Mouse (Mus musculus) 3T3-L1 (cell line): ENCODE data around the gene Mettl16.
A peak's percentile ranks its signal among the peaks of the same experiment; 100 is the strongest.

Source experiments
- DNase-seq: peaks from one replicate; pipeline ENCODE4 v3.0.0-alpha.2; 2015; ENCODE audit warnings: low read depth, low spot score

Mettl16 gene

DNA sequence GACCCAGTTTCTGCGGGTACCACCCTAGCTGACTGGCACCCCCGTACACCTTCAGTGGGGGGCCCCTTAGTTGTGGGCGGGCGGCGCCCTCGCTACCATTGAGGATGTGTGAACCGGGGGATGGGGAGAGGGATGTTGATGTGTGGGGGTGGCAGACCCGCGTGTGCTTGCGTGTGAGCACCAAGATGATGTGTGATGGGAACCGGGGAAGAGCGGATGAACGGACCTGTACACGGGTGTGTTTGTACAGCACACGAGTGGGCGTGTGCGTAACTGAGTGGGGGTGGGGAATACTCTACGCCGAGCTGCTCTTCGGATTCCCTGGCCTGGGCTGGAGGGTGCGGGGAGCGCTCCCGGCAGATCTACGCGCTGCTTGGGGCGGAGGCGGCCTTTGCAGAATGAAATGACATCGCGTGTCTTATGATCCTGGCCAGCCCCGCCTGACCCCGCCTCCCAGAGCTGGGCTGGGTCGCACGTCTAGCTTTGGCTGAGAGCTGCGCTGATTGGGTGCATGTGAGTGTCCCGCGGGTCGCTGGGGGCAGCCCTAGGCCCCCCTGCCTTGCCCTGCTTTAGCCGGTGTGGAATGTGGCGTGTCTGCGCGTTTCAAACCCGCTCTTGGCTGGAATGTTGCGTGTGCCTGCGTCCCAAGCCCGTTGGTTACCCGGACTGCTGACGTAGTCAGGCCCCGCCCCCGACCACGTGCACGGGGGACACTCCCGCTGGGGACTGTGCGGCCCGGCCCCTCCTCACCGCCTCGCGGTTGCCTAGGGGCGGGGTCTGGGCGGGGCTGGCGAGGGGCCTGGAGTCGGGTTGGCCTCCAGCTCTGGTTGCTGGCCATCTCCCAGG is 61.2 kb downstream of the Mettl16 start:
- peak; percentile 98 for DNase-seq

DNA sequence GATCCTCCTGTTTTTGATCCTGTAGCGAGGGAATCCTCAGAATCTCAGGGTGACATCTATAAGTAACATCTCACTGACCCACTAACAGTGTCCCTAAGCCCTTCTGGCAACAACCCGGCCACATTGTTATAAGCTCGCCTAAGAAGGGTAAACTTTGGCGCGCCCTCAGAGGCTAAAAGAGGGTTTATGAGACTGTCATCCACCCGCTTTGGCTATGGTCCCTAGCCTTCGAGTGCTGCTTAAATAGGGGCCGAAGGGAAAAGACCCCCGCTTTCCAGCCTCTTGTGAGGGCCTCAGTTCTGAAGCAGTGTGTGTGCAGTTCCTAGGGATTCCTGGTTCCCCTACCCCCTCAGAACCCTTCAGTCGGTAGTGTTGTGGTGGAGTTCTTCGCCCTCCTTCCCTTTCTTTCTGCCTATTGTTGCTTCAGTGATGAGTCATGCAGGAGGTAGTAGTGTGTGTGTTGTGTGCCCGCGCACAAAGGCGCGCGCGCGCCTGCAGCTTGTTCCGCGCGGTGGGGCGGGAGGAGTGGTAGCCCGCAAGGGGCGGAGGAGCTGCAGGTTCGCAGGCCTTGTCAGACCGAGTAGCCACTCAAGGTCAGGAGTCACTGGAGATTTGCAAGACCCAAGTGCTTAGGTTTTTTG is 62.0 kb downstream of the Mettl16 start:
- DNase-seq, result peak; percentile 85

DNA sequence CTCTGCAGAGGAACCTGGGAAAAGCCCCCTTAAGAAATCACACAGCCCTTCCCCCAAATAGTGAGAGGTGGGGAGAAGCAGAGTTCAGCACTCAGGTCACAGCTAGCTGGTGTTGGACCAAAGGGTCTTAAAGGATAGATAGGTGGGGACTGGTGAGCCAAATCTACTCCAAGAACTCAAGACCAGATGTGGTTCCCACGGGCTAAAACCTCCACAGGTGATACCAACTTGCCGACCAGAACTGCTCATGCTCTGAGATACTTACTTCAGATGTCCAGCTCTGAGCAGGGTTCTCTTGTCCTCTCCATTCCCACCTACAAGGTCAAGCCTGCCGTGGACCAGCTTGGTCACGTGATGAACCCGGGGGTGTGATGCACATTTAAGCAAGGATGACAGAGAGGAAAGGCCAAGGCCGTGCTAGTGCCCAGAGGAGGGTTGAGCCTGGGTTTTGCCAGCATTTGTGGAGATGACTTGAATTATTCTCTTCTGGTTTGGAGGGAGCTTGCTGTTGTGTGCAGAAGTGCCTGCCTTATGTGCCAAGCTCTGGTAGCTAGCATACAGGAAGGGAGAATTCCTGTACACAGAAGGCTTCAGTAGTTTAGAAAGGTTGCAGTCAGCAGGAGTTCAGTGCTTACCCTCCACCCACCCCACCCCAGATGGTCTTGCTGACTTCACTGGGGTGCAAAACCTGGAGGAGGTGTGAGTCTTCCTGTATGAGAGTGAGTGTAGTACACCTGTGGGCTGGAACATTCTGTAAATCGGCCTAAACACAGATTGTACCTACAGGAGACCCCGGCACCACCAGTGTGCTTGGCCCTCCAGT is 63.1 kb downstream of the Mettl16 start:
- DNase-seq, result no peak

DNA sequence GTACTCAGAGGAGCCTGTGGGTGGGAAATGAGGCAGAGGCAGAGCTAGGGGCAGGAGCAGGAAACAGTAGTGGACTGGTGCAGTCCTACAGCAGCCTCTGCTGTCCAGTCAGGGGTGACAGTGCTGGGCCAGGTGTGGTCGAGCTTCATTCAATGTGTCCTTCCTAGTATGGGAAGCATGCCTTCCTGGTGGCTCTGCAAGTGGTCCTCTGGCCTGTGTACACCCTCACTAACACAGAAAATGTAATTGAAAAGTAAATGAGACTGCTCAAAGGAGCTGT is 63.7 kb downstream of the Mettl16 start:
- no peak for DNase-seq

DNA sequence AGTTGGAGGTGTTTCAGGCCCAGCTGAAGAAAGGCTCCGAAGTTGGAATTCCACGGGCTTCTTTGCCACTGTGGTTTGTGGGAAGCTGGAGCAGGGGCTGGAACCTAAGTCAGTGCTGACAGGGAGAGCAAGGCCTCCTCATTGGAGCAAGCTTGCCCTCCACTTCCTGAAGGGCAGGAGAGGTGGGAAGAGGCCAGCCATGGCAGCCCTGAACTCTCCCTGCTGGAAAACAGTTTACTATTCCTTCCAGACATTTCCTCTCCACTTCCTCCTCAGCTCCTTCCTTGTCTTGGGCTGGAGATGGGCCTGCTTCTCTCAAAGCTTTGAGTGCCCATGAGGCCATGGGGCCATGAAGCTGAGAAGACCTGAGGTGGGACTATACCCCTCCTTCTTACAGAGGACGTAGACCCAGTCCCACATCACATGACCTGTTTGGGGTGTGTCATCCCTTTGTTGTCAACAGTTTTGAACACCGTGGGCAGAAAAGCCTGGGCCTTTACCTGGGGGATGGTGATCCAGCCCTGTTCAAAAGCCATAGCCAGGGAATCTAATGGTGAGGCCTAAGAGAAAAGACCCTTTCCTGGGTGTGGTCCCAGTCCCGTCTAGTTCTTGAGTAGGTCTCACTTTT is 64.1 kb downstream of the Mettl16 start:
- no peak for DNase-seq

DNA sequence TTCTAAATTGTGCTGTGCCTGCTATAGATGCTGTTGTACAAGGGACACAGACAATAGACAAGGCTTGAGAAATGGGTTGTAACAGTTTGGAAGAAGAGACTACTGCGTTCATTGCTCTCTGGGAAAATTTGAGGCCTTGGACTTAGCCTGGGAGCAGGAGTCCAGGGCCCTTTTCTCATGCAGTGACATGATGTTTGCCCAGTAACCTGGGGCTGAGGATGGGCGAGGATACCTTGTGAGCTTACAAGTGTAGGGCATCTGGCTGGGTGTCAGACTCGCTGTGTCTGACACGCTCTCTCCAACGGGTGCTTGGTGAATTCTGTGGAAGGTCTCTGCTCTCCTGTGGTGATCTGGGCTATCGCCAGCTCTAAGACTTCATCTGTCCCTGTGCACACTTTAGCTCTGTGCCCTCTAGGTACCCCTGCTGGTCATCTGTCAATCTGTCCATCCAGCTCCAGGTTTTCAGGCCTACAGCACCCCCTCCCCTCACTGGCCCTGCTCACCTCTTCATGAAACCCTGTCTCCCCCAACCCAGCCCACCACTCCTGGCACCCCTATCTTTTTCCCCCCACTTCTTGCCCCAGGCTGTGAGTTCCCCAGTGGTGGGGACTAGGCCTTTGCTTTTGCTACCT is 65.1 kb downstream of the Mettl16 start:
- no peak for DNase-seq

GRCm38 (mm10) chr11:74836225-74837055 is 65.8 kb downstream of the Mettl16 start:
- no peak for DNase-seq

GRCm38 (mm10) chr11:74837056-74837693 is 66.5 kb downstream of the Mettl16 start:
- peak; percentile 19 for DNase-seq

DNA sequence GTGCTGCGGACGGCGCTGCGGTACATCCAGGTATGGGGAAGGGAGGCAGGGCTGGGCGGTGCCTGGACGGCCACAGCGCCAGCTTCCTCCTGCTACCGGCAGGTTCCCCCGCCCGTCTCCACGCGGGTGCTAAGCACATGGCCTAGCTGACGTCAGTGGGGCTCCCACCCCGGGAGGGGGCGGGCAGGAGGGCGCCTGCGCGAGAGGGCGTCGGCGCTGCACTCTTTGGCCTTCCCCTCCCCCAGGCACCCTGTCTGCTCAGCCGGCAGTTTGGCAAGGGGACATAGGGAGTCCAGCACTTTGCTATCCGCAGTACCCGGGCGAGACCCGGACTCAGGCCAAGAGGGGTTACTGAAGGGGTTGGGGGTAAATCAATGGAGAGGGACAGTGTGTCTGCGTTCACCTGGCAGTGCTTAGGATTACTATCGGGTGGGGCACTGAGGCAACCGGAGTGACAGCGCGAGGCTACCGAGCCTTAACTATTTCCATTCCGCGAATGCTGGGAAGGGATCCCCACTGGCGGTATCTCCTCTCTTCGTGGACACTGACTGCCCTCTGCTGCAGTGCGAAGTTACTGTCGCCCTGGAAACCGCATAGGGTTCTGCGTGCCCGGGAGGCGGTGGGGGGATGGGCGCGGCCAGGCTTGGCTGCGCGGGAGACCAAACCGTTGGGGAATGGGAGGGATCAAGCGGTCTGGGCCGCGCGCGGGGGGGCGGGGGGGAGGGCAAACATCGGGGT is 67.2 kb downstream of the Mettl16 start:
- DNase-seq, result peak; percentile 80

- DNase-seq, result peak; percentile 90
These were observed 67.8 kb downstream of the Mettl16 start for GRCm38 (mm10) chr11:74838441-74838840.

DNA sequence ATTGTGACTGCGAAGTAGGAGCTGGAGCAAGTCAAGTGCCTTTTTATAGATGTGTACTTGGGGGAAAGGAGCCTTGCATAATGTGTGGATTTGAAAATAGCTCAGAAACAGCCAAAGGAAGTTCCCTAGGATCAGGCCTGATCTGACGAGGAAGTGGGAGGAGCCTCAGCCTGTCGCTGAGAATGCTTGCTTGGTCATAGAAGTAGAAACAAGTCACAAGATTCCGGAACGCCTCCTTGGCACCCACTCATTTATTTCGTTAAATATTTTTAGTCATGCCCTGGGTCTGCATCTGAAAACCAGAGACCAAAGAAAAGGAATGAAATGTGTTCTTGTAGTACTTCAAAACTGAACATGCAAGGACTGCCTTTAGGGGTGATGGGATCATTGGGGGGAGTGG is 68.3 kb downstream of the Mettl16 start:
- peak; percentile 90 for DNase-seq

GRCm38 (mm10) chr11:74839860-74840715 is 69.5 kb downstream of the Mettl16 start:
- no peak for DNase-seq

GRCm38 (mm10) chr11:74840739-74841138 is 70.1 kb downstream of the Mettl16 start:
- no peak for DNase-seq

GRCm38 (mm10) chr11:74841366-74841765 is 70.7 kb downstream of the Mettl16 start:
- DNase-seq, result no peak

- DNase-seq, result no peak
These were observed 71.4 kb downstream of the Mettl16 start for GRCm38 (mm10) chr11:74842045-74842444.

DNA sequence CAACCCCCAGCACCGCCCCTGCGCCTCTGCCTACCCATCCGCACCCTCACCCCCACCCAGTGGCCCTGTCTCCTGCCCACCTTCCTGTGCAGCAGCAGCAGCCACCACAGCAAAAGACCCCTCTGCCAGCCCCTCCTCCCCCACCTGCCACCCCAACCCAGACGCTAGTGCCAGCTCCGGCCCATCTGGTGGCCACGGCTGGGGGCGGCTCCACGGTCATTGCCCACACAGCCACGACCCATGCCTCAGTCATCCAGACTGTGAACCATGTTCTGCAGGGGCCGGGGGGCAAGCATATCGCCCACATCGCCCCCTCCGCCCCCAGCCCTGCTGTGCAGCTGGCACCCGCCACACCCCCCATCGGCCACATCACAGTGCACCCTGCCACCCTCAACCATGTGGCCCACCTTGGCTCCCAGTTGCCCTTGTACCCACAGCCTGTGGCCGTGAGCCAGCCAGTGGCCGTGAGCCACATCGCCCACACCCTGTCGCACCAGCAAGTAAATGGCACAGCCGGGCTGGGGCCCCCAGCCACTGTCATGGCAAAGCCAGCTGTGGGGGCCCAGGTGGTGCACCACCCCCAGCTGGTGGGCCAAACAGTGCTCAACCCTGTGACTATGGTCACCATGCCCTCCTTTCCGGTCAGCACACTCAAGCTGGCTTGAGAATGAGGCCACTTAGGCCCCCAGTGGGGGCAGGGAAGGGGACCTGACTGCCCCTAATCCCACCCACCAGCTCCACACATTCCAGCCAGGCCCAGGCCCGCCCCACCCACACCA is 72.2 kb downstream of the Mettl16 start:
- DNase-seq, result no peak

DNA sequence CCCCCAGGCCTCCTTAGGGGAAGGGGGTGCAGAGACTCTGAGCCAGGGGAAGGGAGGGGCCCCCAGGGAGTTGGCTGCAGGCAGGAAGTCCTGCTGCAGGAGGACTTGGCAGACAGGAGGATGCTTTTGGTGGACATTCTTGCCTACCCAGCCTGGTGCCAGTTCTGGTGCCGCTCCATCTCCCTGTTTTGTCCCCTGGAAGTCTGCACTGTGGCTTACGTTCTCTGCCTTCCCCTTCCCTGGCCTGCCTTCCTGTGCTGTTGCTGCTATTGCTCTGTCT is 72.7 kb downstream of the Mettl16 start:
- no peak for DNase-seq

DNA sequence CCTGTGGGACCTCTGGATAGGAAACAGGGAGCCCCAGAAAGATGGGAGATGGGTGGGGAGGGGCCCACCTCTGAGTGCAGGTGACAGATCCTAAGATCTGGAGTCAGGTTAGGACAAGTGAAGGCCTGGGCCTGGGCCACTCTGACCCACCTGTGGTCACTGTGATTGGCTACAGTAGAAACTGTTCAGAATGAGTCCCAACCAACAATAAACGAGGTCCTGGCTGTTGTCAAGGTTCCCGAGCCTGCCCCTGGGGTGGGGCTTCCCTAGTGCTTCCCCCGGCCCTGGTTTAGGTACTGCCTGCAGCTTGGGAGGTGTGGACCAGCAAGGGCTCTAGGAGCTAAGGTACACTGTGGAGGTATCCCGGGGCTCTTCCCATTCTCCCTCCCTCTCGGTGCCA is 73.1 kb downstream of the Mettl16 start:
- no peak for DNase-seq
